Comparison of ENCODE assay signal across 8 mouse cellular contexts in the genomic region with DNA sequence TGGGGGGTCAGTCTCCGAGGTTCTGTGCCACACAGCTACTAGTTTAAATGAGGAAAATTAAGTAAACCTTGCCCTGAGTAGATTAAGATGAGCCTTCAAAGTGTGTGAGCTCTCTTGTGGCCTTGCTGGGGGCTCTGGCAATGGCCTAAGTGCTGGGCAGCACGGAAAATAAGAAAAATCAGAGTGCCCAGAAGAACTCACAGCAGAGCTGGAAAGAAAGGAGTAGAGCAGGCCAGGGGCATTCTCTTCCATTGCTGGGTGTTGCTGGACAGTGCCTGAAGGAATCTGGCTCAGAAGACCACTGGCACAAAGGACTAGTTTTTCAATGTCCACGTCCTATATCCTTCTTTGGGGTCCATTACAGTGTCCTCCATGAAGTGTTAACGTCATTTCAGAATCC. TPM values are rescaled to one million over a fixed set of nuclear protein-coding genes. Genes with fewer than 3 reads are reported as not detected.
DNase-seq lines count a peak whose midpoint lies in the region; ATAC-seq and TF ChIP-seq lines count a peak whose summit lies in the region.

No protein-coding gene starts in this region.

- H3K4me3 ChIP-seq in gastrocnemius, adult 2 months = peak overlapping the region; percentile 67
- H3K4me3 ChIP-seq in testis, adult 2 months (ENCODE audit: control insufficient read depth, low read depth, low read length) = peak overlapping the region; percentile 79
- H3K4me3 ChIP-seq in liver, embryonic 12.5 days = peak overlapping the region; percentile 37

- H3K9me3 ChIP-seq in liver, embryonic 12.5 days (replicated peaks) = no peaks in the 10 kb centered on the region

- H3K9ac ChIP-seq in liver, embryonic 12.5 days = no peak overlapping the region

- WGBS in liver, embryonic 12.5 days (ENCODE audit: insufficient replicate concordance) = 24% methylated on average over 4 of the region's 4 CpGs

- peaks cover 4% of the 10 kb centered on the region for H3K4me1 ChIP-seq in testis, adult 2 months (ENCODE audit: control insufficient read depth, insufficient read depth, low read length)
- H3K4me1 ChIP-seq in liver, embryonic 12.5 days = peaks cover 6% of the 10 kb centered on the region; the same call in 1 of the 2 replicates

- H3K27me3 ChIP-seq in testis, adult 2 months (ENCODE audit: control insufficient read depth, insufficient read depth, low read length) = no peaks in the 10 kb centered on the region
- peaks cover 22% of the 10 kb centered on the region for H3K27me3 ChIP-seq in liver, embryonic 12.5 days (replicated peaks)

- no peaks in the 10 kb centered on the region for H3K36me3 ChIP-seq in testis, adult 2 months (ENCODE audit: control insufficient read depth, insufficient read depth, low read length)
- no peaks in the 10 kb centered on the region for H3K36me3 ChIP-seq in liver, embryonic 12.5 days

- no peak for TF ChIP-seq CTCF in gastrocnemius, adult 2 months (IDR thresholded peaks at IDR 0.05)
- no peak for TF ChIP-seq CTCF in testis, adult 2 months (IDR thresholded peaks at IDR 0.05; ENCODE audit: control insufficient read depth, insufficient read depth, insufficient replicate concordance, low read depth, low read length)

- no peak for DNase-seq in gastrocnemius, adult 2 months
- no peak for DNase-seq in gastrocnemius, postnatal 14 days
- DNase-seq in testis, postnatal 10 days (ENCODE audit: low spot score) = no peak
- DNase-seq in ovary, postnatal 10 days (ENCODE audit: low spot score) = no peak
- DNase-seq in adrenal gland, postnatal 25 days = no peak
- DNase-seq in ovary, postnatal 36 days (ENCODE audit: low spot score) = no peak

- peak overlapping the region; percentile 85 for H3K27ac ChIP-seq in gastrocnemius, adult 2 months
- no peak overlapping the region for H3K27ac ChIP-seq in testis, adult 2 months (ENCODE audit: control insufficient read depth, insufficient read depth, low read depth, low read length)
- 0 out of 2 replicates have a peak overlapping the region, but pooled peaks have one; percentile 25 for H3K27ac ChIP-seq in liver, embryonic 12.5 days

- H3K4me2 ChIP-seq in liver, embryonic 12.5 days = peak overlapping the region; percentile 60

- ATAC-seq in liver, embryonic 12.5 days = no peak

- intact Hi-C loops in gastrocnemius, adult 2 months (cut with DNase I) = loop anchor here (2.0 kb wide), 1 partner anchor 33 kb away; a partner anchor contains a TSS
- intact Hi-C loops in gastrocnemius, postnatal 14 days (cut with DNase I; ENCODE audit: low total_unique reads) = no loop called here

- TF ChIP-seq POLR2A in testis, adult 2 months (IDR thresholded peaks at IDR 0.05; ENCODE audit: control insufficient read depth, low read depth, low read length) = no peak

RNA-seq across cellular contexts. Expression of a gene that starts 32.9 kb away (rescaled TPM):
- under 1 TPM; 0.59 to 0.70 TPM for total RNA-seq in gastrocnemius, adult 2 months (2021)
- 1 to 10 TPM; 1.3 to 2.7 TPM for total RNA-seq in gastrocnemius, postnatal 14 days (2021)
- polyA plus RNA-seq in testis, adult 2 months (2012; rRNA removed) = 13.2 and 15.0 TPM in 2 replicates
- 0.54 and 0.67 TPM in 2 replicates for polyA plus RNA-seq in liver, embryonic 12.5 days (2016; fragmentation: Nextera tagmentation; extraction: Ambion mirVana)
- total RNA-seq in adrenal gland, postnatal 25 days (2021) = 1.1 and 1.5 TPM in 2 replicates
